Mouse (Mus musculus) heart, postnatal 36 days (tissue): ENCODE data around the gene Fes. TPM values are rescaled to one million over a fixed set of nuclear protein-coding genes. Genes with fewer than 3 reads are reported as not detected.
A peak's percentile ranks its signal among the peaks of the same experiment; 100 is the strongest.

Source experiments
- DNase-seq, 2 experiments: peaks; one replicate each; pipeline ENCODE4 v3.0.0; 2021 to 2022
- intact Hi-C: fragments of 180-260 bp; cut with DNase I; formaldehyde crosslinking; loops from one replicate; pipeline ENCODE4 v1.15.1; 2025
- total RNA-seq, 2 experiments: library from RNA; stranded (reverse); gene quantifications; 2 replicates each; pipeline ENCODE4 v1.2.3; 2021

Gene Fes
- total RNA-seq, 2 experiments from 2014 or later = 6.9 to 16.0 TPM

DNA sequence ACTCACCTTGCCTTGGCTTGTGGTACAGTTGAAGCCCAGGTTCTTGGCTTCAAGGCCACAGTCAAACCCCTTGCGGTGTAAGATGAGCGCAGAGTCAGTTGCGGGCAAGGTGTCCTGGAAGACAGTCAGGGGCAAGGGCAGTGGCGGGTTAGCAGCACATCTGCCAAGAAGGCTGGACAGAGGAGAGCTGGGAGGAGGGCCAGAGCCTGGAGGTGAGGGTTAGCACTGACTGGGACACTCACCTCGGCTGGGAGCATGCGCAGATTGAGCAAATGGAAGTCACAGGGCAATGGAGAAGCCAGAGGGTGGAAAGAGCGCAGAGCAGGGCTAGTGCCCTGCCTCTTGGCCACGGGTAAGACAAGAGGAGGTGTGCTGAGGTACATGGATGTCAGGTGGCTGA is 34.8 kb downstream of the Fes start:
- DNase-seq = no peak

DNA sequence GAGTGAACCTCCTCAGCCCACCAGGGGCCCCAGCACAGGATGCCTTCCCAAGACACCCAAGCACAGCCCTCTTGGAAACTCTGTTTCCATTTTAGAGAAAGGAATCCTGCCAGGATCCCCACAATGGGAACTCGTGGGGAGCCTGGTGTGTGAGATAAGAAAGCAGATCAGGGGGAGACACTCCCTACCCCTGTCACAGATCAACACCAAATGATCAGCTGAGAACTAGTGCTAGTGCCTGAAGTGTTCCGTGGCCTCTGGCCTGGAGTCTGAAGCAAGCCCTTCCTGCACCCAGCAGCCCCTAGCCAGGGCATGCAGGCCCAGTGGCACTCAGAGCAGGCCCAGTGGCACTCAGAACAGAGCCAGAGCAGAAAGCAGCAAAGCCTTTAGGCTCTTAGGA is 36.9 kb downstream of the Fes start:
- intact Hi-C loops = no loop called here
- no peak for DNase-seq

More for the DNA sequence above, 34.8 kb downstream of the Fes start:
- intact Hi-C loops = no loop called here

DNA sequence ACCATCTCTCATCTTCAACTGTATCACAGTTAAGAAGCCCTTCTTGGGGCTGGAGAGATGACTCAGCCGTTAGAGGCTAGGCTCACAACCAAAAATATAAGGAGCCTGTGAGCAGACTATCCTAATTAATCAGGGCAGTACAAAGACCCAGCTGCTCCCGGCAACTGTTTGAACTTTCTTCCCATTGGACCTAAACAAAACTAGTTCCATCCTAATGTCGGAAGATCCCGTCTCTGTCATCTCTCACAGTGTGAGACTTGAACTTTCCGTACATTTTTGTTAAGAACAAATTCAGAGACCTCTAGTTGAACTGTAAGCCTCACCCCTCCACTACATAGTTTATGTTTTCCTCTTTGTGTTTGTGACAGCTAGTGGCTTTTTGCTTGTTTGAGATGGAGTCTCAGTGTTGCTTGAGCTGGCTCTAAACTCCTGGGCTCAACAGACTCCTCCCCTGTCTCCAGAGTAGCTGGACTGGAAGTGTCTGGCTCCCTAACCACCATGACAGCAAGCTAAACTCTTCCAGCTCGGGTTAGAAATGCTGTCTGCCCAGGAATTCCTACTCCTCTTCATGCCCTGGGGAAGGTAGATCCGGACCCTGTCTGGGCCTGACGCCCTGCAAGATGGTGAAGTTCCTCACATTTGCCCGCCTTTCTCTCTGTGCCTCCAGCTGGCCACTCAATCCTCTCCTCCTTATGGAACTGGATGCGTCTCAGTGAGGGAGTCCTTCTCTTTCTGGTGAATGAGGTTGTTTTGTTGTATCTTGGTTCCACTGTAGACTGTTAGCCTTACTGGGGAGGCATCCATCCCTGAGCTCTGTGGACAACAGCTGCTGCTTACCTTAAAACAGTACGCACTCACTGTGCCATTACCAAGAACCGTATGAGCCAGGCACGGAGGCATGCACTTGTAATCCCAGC is 39.8 kb downstream of the Fes start:
- DNase-seq = no peak
- intact Hi-C loops = no loop called here

DNA sequence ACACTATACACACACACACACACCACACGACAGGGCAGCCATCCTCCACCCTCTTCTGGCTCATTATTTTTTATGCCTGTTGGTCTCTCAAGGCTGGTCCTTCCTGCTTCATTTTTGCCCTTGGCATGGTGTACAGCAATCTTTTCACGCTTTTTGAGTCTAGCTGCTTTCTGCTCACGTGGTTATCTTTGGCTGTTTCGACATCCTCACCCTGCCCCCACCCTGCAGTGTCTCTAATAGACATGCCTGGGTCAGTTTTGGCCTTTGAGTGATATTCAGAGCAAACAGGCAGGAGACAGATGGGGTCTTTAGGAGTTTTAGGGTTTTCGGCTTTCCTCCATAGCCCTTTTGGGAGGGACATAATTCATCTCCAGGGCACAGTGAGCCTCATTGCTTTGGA is 40.9 kb downstream of the Fes start:
- intact Hi-C loops = no loop called here
- no peak for DNase-seq

DNA sequence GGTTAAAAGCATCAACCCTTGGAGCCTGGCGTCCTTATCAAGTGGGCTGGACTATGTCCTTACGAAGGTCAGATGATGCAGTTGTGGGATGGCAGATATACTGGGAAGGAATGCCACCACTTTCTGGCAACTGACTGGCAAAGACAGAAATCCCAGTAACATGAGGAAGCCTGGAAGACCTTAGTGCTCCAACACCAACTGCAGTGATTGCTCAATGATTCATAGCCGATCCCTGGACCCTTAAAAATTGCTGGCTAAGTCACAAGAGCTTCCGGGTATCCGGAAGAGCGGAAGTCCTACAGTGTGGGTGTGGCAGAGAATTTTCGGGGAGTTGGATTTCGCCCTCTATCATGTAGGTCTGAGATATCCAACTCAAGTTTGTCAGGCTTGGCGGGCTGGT is 41.6 kb downstream of the Fes start:
- intact Hi-C loops = no loop called here
- no peak for DNase-seq

DNA sequence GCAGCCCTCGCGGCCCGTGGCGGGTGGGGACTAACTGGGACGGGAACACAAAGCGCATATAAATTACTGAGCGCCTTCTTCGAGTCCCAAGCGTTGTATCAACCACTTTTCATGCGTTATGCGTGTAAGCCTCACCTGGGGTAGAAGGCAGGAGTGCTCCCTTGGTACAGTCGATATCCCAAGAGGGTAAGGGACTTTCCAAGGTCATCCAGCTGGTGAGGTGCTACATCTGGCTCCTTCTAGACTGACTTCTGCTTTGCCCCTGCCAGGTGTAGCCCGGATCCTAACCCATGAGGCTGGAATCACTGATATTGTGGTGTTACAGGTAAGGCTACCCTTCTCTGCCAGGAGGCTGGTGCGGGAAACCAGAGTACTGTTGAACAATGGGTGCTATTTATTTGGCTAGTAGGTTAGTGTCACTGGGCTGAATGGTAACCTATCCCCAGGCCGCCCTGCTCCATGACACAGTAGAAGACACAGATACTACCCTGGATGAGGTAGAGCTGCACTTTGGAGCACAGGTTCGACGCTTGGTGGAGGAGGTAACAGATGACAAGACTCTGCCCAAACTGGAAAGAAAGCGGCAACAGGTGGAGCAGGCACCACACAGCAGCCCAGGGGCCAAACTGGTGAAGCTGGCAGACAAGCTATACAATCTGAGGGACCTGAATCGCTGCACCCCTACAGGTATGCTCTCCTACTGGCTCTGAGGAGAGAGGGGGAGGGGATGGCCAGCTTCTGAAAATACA is 44.3 kb downstream of the Fes start:
- no peak for DNase-seq
- intact Hi-C loops = loop anchor here (2.0 kb wide), 2 partner anchors 33 to 241 kb away; no protein-coding TSS in a partner anchor

DNA sequence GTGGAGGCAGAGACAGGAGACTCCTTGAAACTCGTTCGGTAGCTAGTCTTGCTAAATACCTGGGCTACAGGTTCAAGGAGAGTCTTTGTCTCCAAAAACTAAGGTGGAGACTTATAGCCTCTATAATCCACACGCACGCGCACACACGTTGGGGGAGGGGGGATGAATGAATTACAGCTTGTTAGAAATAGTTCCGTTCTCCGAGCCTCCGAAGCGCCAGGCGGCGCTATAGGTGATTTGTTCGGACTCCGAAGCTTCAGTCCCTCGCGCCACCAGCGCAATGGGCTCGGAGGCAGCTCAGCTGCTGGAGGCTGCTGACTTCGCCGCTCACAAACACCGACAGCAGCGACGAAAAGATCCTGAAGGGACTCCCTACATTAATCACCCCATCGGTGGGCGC is 44.9 kb downstream of the Fes start, which contains the start of gene Hddc3:
Gene Hddc3, plus strand, starts transcription at position 247 of the 400 bp plus-strand sequence.
- intact Hi-C loops = loop anchor here (2.0 kb wide), 2 partner anchors 34 to 242 kb away; no protein-coding TSS in a partner anchor

DNA sequence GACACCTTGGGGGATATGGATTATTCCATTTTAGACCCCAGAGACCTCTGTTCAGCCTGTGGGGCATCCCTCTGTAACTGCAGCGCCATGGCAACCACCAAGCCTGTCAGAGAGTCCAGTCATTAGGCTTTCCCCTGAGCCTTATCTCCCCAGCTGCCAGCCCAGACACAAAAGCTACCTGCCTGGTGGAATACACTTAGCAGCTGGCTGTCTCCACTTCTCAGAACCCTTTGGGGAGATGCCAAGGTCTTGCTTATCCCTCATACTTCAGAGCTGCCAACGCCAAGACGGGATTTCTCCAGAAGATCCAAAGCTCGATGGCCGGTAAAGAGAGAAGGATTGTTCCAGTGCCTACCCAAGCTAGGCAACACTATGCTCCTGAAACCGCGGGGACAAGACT is 46.0 kb downstream of the Fes start:
- intact Hi-C loops = loop anchor here (1.0 to 2.0 kb wide), 3 partner anchors 29 to 243 kb away; no protein-coding TSS in a partner anchor
- no peak for DNase-seq

More for the DNA sequence above, 44.9 kb downstream of the Fes start, which contains the start of gene Hddc3:
- DNase-seq = peak; percentile 91 to 96

DNA sequence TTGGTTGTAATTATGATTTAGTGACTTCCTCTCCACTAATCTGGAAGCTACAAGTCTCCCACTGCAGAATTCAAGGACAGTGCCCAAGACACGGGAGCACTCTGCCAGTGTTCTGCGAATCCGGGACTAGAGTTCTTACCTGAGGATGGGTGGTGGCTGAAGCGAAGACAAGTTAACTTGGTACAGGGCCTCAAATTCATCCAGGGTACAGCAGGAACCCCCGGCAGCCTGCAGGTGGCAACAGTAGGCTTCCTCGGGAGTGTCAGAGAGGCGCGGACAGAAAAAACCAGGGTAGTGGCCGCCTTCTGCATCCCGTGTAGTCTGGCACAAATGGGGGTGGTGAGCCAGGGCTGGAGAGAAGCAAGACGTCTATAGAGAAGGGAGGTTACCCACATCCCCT is 47.0 kb downstream of the Fes start, which contains the start of gene Unc45a:
Gene Unc45a, minus strand, starts transcription at position 213 of the 400 bp plus-strand sequence.
- intact Hi-C loops = loop anchor here (1.0 kb wide), 1 partner anchor 30 kb away; no protein-coding TSS in a partner anchor
- DNase-seq = peak; percentile 65 to 69

DNA sequence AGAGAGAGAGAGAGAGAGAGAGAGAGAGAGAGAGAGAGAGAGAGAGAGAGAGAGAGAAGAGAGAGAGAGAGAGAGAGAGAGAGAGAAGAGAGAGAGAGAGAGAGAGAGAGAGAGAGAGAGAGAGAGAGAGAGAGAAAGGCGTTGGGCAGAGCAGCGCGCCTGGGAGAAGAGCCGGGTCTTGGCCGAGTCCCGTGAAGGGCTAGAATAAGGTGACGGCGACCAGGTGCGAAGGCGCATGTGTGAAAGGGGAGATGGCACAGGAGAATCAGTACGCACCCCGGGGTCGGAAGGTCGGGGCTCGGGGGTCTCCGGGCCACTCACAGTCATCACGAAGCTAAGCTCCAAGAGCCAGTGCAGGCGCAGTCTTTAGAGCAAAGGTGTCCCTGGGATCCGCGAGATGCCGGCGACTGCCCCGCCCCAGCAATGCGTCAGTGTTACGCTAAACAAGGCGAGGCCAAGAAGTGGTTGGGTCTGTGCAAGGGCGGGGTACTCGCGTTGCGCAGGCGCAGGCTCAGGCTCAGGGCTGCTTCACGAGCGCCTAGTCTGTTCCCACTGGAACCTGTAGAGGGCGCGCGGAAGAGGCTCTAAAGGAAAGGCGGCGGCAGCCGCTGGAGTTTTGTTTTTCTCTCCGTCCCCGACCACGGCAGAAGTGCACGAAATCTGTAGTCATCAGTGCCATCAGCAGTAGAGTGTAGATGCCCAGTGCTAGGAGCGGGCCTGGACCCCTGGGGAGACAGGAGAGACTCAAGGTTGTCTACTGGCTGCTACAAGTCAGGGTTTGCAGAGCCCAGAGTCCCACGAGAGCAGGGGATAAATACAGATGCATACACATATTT is 47.7 kb downstream of the Fes start:
- peak; percentile 98 for DNase-seq
- intact Hi-C loops = no loop called here

DNA sequence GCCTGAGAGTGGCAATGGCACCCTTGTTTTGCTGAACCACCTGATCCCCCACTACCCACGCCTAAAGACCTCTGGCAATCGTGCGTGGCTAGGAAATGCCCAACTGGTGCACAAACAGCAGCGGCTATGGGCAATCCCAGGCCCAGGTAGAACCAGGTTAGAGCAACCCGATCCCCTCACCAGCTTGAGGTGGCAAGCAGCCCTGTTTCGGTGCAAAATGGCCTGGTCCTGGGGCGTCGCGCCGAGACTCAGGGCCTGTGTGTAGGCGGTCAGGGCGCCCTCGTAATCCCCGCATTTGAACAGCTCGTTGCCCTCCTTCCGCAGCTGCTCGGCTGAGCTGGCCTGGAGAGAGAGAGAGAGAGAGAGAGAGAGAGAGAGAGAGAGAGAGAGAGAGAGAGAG is 48.4 kb downstream of the Fes start:
- peak; percentile 23 to 33 for DNase-seq
- intact Hi-C loops = no loop called here

DNA sequence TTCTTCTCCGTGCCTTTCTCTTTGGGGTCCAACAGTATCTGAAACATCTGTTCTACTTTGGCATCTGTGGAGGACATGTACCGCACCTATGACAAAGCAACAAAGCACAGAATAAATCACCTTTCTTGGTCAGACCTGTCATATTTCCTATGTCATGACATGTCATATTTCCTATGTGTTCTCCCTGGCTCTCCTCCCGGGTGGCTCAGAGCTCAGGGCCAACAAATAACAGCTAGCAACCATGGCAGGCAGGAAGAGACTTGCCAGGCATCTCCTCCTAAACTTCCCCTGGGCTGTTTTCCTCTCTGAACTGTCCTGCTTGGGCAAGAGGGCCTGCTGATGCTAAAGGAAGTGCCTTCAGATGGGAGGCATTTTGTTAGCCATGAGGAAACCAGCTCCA is 50.8 kb downstream of the Fes start:
- DNase-seq = no peak
- intact Hi-C loops = no loop called here

DNA sequence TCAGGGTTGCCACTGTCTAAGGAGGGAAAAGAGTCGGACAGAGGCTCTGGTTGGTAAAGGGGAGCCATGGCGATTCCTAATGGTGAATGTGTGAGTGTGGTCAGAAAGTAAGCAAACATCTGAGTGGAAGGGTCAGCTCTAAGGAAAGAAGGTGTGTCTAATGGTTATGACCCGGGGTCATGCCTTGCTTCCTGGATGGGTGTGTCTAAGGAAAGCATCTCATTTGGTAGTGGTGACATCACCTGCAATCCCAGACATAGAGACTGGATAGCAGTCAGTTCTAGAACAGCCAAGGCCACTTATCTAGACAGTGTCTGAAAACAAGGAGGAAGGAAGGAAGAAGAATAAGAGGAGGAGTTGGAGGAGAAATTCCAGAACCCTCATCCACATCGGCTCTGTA is 52.9 kb downstream of the Fes start:
- intact Hi-C loops = no loop called here
- no peak for DNase-seq

DNA sequence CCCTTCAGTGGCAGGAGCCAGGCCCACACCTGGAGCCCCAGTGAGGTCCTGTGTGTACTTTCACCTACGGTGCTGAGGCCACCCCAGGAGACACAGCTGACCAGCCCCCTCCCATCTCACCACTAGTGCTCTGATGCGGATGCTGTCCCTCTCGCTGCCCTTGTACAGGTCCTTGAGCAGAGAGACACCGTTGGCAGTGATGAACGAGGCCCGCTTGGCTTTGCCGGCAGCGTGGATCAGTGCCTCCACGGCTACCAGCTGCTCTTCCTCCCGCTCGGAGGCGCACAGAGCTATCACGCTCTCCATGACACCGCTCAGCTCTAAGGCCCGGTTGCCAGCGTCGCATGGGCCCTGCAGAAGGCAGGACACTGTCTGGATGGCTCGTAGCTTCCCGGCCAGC is 56.3 kb downstream of the Fes start:
- no peak for DNase-seq
- intact Hi-C loops = no loop called here

DNA sequence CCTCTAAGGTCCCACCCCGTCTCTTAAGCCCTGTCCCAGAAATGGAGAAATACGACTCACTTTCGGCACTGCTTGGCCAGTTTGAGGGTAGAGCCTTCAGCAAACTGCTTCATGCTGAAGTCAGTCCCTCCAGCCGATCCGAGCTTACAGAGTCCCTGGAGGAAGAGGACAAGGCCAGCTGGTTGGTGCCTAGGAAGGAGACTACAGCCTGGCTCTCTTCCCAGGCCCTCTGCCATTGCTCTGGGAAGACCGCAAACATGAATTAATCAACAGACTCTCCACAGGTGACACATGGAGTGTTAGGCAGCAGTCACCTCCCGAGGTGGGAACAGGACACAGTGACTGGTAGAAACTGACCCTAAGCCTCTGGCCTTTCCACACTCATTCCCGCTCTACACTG is 57.5 kb downstream of the Fes start:
- DNase-seq = no peak
- intact Hi-C loops = no loop called here

Other genes starting within 250 kb of the Fes start
- gene Sema4b, start 201.1 kb downstream of the Fes start, total RNA-seq = 10 to 100 TPM; 12.1 to 12.4 TPM
- gene Cib1, start 155.1 kb downstream of the Fes start, total RNA-seq = 10 to 100 TPM; 15.6 to 16.3 TPM
- gene Gdpgp1, start 155.1 kb downstream of the Fes start, total RNA-seq = 1 to 10 TPM; 1.5 to 1.8 TPM
- gene Ttll13, start 141.6 kb downstream of the Fes start, total RNA-seq = under 1 TPM; 0.14 to 0.53 TPM
- gene Ngrn, start 126.7 kb downstream of the Fes start, total RNA-seq = 10 to 100 TPM; 26.7 to 29.0 TPM
- 1 to 10 TPM; 6.2 to 7.2 TPM for gene Vps33b, start 118.3 kb downstream of the Fes start, total RNA-seq
- 1 to 10 TPM; 2.2 to 2.5 TPM for gene Prc1, start 93.5 kb downstream of the Fes start, total RNA-seq
- gene Rccd1, start 63.5 kb downstream of the Fes start, total RNA-seq = 1 to 10 TPM; 3.8 to 7.0 TPM
- 10 to 100 TPM; 15.5 to 16.9 TPM for gene Unc45a, start 46.9 kb downstream of the Fes start, total RNA-seq
- 10 to 100 TPM; 36.1 to 36.4 TPM for gene Hddc3, start 44.8 kb downstream of the Fes start, total RNA-seq
- 10 to 100 TPM; 60.0 to 62.9 TPM for gene Man2a2, start 16.6 kb downstream of the Fes start, total RNA-seq
- gene Furin, start 17.5 kb upstream of the Fes start, total RNA-seq = 100 to 1,000 TPM; 111 to 120 TPM
- 1 to 10 TPM; 1.3 to 1.7 TPM for gene Blm, start 147.2 kb upstream of the Fes start, total RNA-seq